Mouse (Mus musculus) mouse embryonic stem cell (cell line): ENCODE measurements around the gene Sec23ip.

Experiments used
- in situ Hi-C, 2 experiments: fragments of 300-500 bp; cut with MboI; formaldehyde crosslinking; loops; 1 replicate in 1 of 2; 3 replicates in 1 of 2; pipeline ENCODE4 v1.14.3; 2019 to 2020; ENCODE audit warnings: low sequenced_read_pairs in 2 of 2, low pct_unique_long_range_greater_than_20kb in 1 of 2, mixed read lengths in 1 of 2; ENCODE audit not compliant: unreplicated experiment in 1 of 2

Sec23ip gene

DNA sequence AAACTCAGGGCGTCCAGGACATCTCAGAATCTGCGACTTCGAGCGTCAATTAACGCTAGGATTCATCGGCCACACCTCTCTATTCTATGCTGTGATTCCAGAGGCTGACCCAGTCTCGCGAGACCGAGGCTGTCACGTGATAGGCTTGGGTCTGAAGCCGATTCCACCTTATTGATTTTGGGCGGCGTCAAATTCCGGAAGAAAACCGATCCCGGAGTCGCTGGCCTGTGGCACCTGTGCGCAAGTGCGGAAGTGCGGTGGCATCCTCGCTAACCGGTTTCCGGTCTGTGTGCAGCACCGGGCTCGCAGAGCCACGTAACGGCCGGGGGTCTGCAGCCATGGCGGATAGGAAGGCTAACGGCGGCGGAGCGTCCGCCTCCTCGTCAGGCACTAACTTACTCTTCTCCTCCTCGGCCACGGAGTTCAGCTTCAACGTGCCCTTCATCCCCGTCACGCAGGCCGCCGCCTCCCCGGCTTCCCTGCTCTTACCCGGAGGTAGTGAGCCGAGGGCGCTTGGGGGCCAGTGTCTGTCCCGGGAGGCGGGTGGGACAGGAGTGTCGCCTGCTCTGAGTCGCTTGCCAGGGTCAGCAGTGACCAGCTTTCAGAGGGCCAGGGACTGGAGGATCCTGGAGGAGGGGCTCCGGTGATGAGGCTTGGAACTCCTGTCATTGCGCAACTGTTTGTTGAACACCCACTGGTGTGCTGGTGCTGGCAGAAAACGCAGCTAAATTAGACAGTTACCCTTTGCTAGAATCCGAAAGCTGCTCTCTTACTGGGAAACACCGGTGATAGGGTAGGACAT is at the start of gene Sec23ip:
Gene Sec23ip, plus strand, starts transcription at position 260 of the 802 bp plus-strand sequence.
- in situ Hi-C loops: no loop called here

DNA sequence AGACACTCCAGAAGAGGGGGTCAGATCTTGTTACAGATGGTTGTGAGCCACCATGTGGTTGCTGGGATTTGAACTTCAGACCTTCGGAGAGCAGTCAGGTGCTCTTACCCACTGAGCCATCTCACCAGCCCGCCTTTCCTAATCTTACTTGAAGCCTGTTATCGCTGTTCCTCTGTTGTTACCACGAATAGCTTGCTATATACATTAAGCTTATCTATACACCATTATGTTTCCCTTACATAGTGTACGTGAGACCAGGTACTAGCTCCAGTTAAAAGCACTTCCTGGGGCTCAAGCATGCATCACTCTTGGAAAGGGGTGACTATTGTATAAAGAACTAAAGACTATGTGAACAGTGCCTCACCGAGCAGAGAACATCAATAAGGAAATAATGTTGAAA is 44.8 kb upstream of the Sec23ip start:
- in situ Hi-C loops: loop anchor here in 1 of 2 experiments (10.0 kb wide), 1 partner anchor 325 kb away; no protein-coding TSS in a partner anchor

DNA sequence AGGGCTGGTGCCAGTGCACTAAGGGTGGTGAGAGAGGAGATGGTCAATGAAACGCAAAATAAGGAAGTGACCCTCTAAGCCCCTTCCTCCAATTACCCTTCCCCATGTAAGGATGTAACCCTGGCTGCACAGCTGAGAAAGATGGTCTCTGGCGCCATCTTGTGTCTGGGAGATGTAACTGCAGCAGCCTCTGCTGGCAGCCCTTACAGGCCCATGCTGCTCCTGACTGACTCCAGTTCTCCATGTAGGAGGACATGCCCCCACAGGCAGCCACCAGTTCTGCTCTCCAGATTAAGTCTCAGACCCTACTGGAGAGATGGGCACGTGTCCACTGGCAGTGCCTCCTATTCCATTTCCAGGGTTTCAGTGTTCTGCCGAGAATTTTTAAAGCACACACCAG is 39.0 kb upstream of the Sec23ip start:
- in situ Hi-C loops: no loop called here

DNA sequence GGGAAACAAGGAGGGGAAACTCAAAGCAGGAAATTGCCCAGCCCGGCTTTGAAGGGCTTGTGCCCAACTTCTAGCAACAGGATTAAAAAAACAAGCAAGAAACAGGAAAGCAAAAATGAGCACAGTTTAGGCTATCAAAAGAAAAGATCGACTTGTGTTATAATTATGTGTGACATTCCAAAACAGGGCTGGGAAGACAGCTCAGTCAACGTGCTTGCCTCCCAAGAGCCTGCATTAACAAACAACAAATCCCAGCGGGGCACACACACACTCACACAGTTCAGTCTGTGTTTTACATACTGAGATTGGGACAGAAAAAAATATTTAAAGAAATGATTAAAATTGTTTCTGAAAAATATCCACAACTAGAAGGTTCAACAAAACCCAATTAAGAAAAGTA is 26.8 kb upstream of the Sec23ip start:
- in situ Hi-C loops: no loop called here

DNA sequence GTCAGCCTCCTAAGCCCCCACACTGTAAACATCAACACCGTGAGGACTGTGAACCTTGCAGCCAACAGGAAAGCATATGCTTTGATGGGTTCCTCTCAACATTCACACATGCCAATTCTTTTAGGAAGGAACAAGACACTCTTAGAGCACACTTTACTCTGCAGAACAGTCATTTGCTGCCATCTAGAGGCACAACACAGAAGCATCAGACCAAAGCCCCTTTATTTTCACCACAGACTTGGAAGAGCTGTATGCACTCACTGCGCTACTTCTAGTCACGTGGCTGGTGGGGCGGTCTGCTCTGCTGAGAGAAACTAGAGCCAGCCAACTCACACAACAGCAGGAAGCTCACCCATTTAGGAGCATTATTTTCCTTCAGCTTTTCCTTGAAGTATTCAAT is 20.0 kb upstream of the Sec23ip start:
- in situ Hi-C loops: no loop called here

DNA sequence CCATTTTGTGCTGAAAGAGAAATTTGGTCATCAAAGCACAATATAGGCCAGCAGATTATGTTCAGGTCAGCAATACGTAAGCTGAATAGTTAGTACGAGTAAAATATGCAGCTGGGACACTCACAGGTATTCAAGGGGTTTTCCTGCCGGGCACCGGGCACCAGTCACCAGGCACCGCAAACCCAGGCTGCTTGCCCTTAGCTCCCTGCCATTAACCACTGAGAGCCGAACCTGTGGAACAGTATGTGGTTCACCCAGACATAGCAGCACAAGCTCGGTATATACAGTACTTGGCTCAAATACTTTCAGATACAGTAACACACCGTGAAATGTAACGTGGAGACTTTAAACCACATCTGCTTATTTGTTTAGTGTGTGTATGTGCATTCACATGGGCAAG is 19.6 kb upstream of the Sec23ip start:
- in situ Hi-C loops: no loop called here

DNA sequence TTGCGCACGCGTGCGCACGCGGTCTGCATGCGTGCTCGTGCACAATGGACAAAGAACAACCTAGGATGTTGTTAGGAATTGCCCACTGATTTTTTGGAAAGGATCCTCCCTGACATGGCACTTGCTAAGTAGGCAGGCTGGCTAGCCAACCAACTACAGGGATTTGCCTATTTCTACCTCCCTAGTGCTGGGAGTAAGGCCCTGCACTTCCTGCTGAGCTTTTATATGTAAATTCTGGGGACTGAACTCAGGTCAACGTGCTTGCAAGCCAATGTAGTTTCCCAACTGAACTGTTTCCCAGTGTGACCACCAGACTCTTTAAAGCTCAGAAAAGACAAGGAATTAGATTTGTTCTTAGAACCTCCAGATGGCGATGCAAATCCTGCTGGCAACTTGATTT is 17.7 kb upstream of the Sec23ip start:
- in situ Hi-C loops: no loop called here

DNA sequence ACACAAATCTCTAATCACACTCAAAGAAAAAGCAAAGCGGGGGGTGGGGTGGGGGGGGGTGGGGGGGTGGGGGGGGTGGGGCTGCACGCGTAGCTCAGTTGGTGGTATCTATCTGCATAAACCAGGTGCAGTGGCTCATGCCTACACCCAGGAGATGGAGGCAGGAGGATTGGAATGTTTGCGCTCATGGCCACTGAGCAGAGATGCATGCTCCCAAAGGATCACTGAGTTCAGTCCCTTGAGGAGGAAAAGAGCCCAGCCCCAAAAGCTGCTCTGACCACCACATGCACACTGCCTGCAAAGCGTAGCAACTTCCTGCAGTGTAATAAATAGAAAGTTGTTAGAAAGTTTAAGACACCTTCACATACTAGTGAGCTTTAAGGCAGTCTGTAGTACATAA is 17.0 kb upstream of the Sec23ip start:
- in situ Hi-C loops: no loop called here

DNA sequence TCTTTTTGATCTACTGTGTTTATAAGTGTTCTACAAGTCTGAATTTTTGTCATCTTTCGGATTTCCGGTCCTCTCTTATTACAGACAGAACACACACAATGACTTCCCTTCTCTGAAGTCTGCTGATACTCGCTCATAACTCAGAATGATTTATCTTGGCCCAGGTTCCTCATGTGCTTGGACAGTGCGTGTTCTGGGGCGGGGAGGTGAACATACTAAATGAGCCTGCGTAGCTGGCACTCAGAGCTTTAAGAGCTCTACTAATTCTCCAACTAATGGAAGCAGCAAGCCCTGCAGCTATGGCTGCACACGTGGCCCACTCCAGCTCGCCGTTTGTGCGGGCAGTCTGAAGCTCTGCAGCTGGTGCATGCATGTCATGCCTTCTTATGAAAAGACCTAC is 16.0 kb upstream of the Sec23ip start:
- in situ Hi-C loops: no loop called here

DNA sequence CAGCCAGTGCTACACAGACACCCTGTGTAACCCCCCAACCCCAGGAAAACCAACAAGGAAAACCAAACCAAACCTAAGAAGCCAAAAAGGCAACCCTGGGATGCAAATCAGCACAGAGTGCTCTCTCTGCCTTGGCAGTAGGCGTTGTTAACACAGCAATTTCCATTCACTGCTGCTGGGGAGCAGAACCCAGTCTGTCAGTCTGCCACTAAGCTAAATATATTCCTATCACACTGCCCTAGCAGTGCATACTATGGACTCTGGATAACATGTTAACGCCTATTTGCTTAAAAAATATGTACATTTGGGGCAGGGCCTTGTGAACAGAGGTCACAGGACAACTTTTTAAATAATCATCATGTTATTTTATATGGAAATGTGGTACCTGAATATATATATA is 13.2 kb upstream of the Sec23ip start:
- in situ Hi-C loops: no loop called here

DNA sequence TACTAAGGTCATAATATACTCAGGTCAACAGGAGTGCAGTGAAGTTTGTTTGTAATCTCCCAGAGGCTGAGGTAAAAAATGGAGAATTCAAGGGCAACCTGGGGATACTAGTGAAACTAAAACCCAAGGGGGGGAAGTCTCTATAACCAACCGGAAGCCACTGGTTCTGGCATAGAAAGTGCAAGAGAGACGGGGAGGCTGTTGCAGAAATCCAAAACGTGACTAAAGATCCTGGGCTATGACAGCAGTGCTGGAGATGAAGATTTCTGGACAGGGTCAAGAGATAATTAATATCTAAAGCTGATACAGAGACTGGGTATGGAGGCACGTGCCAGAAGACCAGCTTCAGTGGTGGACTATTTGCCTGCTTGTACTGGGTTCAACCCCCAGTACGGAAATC is 6.7 kb upstream of the Sec23ip start:
- in situ Hi-C loops: no loop called here

DNA sequence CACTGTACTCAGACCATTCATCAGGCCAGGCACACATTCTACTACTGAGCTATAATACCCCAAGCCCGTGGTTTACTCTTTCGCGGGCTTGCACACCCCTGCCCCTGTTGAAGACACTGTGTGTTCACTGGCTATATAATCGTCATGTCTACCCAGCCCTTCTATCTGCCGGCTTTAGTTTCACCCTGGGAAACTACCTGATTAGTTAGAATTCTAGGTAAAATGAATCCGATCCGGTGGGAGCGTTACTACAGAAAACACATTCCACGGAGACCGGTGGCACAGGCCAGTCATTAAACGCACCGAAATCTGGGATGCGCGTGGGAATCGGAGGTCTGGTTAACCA is 5.7 kb upstream of the Sec23ip start:
- in situ Hi-C loops: no loop called here

DNA sequence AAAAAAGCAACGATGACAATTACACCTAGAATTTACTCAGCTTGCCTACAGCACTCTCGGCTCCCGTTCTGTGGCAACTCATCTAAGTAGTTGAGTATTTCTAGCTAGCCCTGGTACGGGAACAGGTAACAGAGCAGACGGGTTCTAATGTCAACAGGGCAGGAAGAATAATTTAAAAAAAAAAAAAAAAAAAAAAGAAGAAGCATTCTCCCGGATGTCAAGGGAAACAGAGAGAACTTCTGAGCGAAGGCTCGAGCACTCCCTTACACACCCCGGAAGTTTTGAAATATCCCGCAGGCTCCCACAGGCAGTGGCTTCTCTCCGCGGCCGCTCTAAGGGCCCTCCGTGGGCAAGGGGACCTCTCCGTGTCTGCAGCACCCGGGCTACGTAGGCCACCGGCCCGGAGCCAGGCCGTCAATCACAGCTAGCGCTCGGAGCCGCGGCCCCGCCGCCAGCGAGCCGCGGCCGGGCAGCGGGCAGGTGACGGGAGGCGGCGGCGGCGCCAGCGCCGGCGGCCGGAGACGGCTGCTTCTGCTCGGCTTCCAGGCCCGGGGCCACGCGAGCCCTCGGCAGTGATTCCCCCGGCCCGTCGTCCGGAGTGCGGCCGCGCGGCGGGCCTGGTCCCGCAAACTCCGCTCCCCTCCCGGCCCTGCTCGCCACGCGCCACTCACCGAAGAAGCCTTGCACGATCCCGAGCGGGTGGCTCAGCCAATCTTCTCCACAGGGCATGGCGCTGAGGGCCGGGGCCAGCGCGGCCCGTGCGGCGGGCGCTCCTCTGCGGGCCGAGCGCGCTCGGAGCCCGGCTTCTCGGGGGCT is 5.1 kb upstream of the Sec23ip start:
- in situ Hi-C loops: no loop called here

DNA sequence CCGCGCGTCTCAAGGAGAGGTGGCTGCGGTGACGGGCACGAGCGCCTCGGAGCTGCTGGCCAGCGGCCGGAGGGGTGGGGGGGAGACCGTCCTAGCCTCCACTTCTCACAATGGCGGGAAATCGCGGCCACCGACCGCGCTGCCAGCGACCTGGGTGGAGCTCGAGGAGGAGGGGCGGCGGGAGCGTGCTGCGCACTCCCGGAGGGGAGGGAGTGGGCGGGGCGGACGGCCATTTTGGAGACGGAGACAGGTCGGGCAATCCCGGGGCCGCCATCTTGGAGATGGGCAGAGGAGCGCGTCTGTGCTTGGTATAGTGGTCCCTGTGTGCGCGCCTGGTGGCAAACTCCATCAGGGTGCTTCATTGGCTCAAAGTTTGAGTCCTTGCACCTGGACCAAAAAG is 4.4 kb upstream of the Sec23ip start, which contains the start of gene Mcmbp:
Gene Mcmbp, minus strand, starts transcription at position 162 of the 400 bp plus-strand sequence.
- in situ Hi-C loops: no loop called here

DNA sequence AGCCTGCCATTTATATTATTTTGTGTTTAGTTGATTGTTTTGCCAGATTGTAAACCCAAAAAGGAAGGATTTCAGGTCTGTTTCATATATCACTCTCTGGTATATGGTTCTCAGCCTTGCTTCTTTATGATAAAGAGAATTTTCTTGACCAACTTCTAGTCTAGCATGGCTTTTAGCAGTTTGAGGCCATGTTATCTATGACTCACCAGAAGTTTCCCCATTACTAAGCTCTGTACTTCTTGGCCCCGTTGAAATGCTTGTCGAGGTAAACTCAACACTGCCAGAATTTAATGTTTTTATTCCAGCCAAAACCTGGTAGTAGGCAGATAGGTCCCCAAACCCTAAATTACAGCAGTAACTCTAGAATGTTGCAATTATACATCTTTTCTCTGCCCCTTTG is 845 bp upstream of the Sec23ip start:
- in situ Hi-C loops: no loop called here

DNA sequence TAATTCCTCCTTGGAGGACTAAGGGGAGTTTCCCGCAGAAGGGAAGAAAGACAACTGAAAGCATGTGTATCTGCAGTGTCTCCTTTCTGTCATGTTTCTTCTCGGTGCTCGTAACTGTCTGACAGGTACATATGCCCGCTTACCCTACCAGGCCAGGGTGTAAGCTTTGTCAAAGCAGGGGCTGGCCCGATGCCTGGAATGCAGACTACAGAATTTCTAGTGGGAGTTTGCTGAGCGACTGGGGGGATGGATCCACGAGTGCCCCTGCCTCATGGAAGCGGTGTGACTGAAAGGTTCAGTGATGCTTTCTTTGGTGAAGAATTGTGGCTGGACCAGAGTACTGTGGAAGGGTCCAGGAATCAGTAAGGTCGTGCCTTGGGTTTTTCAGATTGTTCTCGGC is 1.4 kb downstream of the Sec23ip start:
- in situ Hi-C loops: no loop called here

DNA sequence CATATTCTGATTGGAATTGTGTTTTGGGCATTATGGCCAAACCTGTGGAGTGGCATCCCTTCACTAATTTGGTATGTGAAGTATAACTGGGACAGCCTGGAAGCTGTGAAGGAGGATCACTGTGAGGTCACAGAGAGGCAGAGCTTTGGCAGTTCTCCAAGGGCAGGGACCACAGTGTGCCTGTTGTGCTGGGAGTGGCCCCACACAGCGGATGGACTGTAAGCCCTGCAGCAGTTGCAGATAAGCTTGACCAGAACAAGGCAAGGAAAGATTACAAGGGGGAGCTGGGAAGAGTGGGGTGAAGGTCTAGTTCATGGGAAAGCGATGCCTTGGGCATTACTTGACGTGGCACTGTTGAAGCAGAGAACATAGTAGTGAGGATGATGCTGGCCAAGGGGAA is 4.0 kb downstream of the Sec23ip start:
- in situ Hi-C loops: no loop called here

DNA sequence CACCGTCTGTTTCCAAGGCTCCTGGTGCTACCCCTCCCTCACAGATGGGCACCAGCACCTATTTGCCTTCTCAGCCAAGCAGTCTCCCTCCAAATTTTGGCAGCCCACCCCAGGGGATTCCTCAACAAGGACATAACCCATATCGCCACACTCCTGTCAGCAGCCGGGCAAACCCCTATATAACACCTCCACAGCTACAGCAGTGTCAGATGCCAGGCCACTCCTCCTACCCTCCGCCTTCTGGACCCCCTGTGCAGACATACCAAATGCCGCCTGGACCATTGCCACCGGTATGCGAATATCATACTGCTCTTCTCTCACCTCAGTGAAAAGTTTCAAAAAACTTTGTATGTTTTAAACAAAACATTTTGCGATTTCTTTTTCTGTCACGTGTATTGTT is 5.6 kb downstream of the Sec23ip start:
- in situ Hi-C loops: no loop called here

DNA sequence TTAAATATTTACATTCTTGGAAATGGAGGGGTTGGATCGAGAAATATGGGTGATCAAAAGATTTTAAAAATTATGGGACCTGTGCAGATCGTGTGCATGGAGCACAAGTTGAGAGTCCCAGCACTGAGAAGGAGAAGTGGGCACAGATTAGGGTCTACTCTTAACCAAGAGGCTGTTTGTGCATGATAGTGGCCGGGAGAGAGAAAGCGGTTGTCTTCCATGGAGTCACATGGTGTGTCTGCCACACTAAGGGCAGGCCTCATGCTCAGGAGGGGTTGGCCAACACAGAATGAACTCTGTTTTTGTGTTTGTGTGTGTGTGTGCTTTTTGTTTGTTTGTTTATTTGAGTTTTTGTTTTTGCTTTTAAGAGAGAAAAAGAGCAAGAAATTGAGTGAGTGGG is 7.3 kb downstream of the Sec23ip start:
- in situ Hi-C loops: no loop called here

DNA sequence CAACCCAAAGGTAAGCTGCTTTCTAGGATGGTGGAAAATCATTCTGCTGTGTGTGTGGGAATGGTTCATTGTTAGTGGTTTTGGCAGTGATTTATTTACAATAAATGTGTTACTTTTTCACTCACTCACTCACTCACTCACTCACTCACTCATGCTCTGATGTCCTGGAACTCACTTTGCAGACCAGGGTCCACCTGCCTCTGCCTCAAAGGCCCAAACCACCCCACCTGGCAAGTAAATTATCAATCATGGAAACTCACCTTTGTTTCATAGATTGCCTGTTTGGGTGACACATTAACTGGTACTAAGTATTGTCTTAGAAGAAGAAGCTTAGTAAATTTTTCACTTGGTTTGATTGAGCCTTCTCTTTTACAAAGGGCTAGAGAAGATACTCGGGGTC is 10.7 kb downstream of the Sec23ip start:
- in situ Hi-C loops: no loop called here
